Mouse (Mus musculus) hindbrain, embryonic 13.5 days (tissue): ENCODE data around the gene Polr2l. TPM values are rescaled to one million over a fixed set of nuclear protein-coding genes. Genes with fewer than 3 reads are reported as not detected.

Experiments used
- ATAC-seq: fragments of 200-750 bp; cut with Nextera tagmentation; 2 replicates; pipeline ENCODE4 v1.8.0; 2017; ENCODE audit warnings: moderate TSS enrichment; ENCODE audit not compliant: low FRiP score
- H3K27ac ChIP-seq: fragments of 300-500 bp; sonication (generic); 2 replicates; pipeline ENCODE4 v1.5.1; 2015; ENCODE audit warnings: inconsistent platforms, mild to moderate bottlenecking, moderate library complexity
- H3K27me3 ChIP-seq: fragments of 300-500 bp; sonication (generic); 2 replicates; pipeline ENCODE4 v1.6.1; 2015; ENCODE audit warnings: mild to moderate bottlenecking, inconsistent platforms
- H3K36me3 ChIP-seq: fragments of 300-500 bp; sonication (generic); 2 replicates; pipeline ENCODE4 v1.6.1; 2015; ENCODE audit warnings: mild to moderate bottlenecking, inconsistent platforms
- H3K4me1 ChIP-seq: fragments of 300-500 bp; sonication (generic); replicated peaks from 2 replicates; pipeline ENCODE4 v1.6.1; 2015; ENCODE audit warnings: inconsistent platforms
- H3K4me2 ChIP-seq: fragments of 300-500 bp; sonication (generic); 2 replicates; pipeline ENCODE4 v1.6.1; 2015; ENCODE audit warnings: inconsistent platforms, mild to moderate bottlenecking, moderate library complexity
- H3K4me3 ChIP-seq: fragments of 300-500 bp; sonication (generic); 2 replicates; pipeline ENCODE4 v1.5.1; 2015; ENCODE audit warnings: mild to moderate bottlenecking, inconsistent platforms
- H3K9ac ChIP-seq: fragments of 300-500 bp; sonication (generic); 2 replicates; pipeline ENCODE4 v1.6.1; 2015; ENCODE audit warnings: mild to moderate bottlenecking, inconsistent platforms
- H3K9me3 ChIP-seq: fragments of 300-500 bp; sonication (generic); 2 replicates; pipeline ENCODE4 v1.6.1; 2016; ENCODE audit warnings: inconsistent platforms
- WGBS: fragments of 180-500 bp; shearing (Covaris S2); methylation state at CpG from one replicate; pipeline ENCODE4 v1.1.7; 2015; 5-methylcytosine and 5-hydroxymethylcytosine counted together
- polyA plus RNA-seq: library from polyadenylated mRNA; unstranded; fragments of >200 nt; fragmentation: Nextera tagmentation; extraction: Ambion mirVana; gene quantifications from 2 replicates; pipeline ENCODE4 v1.2.1, GENCODE M21; 2015

The Polr2l gene
- polyA plus RNA-seq, 1 experiment from 2014 or later = 88.1 TPM

DNA sequence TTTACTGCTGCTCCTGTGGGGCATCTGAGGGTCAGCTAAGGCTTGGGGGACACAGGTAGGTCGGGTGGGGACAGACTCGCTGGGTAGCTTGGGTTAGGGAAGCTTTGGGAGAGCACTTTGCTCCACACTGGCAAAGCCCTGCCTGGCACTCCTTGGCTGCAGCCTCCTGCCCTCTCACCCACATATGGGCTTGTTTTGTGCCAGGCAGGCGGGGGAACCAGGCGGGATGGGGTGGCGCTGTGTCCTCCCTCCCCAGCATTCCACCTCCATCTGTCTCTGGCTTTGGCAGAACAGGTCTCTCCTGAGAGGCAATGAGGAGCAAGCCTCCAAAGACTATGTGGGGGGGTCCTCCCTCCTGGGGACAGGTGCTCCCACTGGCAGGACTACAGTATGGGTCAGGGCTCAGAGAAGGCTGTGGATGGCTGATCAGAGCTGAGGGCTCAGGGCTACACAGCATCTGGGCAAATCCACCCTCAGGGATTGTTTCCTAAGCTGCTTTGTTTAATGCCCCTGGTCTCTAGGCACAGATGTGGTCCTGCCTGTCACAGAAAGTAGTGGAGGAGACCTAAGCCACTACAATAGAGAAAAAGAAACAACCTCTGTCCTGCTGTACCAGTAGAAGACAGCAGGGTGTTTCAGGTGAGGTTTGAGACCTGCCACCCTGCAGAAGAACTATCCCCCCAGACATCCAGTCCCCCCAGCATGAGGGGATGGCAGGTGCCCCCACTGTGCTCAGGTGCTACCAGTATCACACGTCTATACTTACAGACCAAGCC lies 42.0 kb downstream of the Polr2l start:
- no peaks in the 10 kb centered on the region for H3K27me3 ChIP-seq
- H3K27ac ChIP-seq = 0 out of 2 replicates have a peak overlapping the region, but pooled peaks have one; percentile 1
- H3K4me1 ChIP-seq = peaks cover 82% of the 10 kb centered on the region
- H3K4me3 ChIP-seq = 0 out of 2 replicates have a peak overlapping the region, but pooled peaks have one; percentile 64
- H3K9me3 ChIP-seq = no peaks in the 10 kb centered on the region
- H3K4me2 ChIP-seq = peak overlapping the region; percentile 77; the same call in 1 of the 2 replicates
- H3K36me3 ChIP-seq = peaks cover 38% of the 10 kb centered on the region
- no peak for ATAC-seq
- H3K9ac ChIP-seq = peak overlapping the region; percentile 83
- WGBS = 85% methylated on average over 6 of the region's 6 CpGs

DNA sequence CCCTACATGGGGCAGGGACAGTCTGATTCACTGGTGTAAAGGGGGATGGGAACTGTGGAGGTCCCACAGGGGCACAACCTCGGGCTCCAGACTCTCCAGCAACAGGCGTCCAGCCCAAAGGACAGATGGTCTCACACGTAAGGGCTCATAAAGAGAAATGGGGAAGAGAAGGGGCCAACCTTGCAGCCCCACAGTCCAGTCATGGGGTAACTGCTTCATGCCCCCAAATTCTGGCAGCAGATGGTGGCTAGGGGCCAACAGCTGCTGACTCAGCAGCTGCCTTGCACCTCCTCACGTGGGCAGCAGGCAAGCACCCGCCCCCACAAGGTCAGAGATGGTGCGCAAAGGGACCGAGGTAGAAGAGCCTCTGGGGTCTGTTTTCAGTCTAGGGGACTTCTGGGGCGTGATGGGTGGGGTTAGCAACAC lies 42.7 kb downstream of the Polr2l start:
- H3K27me3 ChIP-seq = no peaks in the 10 kb centered on the region
- 84% methylated on average over 8 of the region's 8 CpGs for WGBS
- no peak overlapping the region for H3K4me2 ChIP-seq
- H3K9ac ChIP-seq = no peak overlapping the region
- ATAC-seq = no peak
- no peak overlapping the region for H3K4me3 ChIP-seq
- H3K27ac ChIP-seq = no peak overlapping the region
- peaks cover 78% of the 10 kb centered on the region for H3K4me1 ChIP-seq
- H3K36me3 ChIP-seq = peaks cover 43% of the 10 kb centered on the region
- no peaks in the 10 kb centered on the region for H3K9me3 ChIP-seq

DNA sequence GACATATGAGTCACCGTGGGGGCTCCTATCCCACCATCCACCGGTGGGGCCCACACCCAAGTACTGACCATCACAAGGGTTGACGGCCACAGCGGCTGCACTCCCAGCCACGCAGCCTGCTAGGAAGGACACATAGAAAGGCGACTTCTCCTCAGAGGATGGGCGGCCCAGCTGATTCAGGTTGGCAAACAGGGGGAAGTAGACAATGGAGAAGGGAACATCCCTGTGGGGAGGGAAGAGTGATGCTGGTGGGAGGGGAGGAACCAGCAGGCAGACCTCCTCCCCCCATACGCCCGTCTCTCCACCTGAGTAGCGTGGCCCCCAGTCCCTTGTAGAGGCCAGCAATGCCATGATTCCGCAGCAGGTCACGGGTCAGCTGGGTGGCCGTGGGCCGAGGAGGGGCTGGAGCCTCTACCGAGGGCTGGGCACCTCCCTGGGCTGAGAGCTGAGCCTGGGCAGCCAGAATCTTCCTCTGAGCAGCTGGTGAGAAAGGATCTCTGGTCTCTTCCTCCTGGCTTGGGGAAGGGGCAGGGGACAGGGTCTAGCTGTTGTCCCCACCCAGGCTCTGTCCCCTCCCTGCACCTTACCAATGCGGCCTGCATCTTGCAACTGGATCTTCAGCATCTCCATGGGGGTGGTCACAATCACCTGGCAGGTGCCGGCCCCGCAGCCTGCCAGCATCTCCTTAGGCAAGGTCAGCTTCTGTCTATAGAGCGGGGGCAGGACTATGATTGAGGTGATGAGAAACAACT lies 43.3 kb downstream of the Polr2l start:
- Histone ChIP-seq H3K9ac (no peak overlapping the region), H3K9me3 (no peaks in the 10 kb centered on the region), H3K4me1 (peaks cover 72% of the 10 kb centered on the region), H3K27ac (no peak overlapping the region), H3K27me3 (no peaks in the 10 kb centered on the region), H3K4me2 (no peak overlapping the region), H3K4me3 (no peak overlapping the region), H3K36me3 (peaks cover 49% of the 10 kb centered on the region)
- ATAC-seq = no peak
- 90% methylated on average over 19 of the region's 19 CpGs for WGBS

DNA sequence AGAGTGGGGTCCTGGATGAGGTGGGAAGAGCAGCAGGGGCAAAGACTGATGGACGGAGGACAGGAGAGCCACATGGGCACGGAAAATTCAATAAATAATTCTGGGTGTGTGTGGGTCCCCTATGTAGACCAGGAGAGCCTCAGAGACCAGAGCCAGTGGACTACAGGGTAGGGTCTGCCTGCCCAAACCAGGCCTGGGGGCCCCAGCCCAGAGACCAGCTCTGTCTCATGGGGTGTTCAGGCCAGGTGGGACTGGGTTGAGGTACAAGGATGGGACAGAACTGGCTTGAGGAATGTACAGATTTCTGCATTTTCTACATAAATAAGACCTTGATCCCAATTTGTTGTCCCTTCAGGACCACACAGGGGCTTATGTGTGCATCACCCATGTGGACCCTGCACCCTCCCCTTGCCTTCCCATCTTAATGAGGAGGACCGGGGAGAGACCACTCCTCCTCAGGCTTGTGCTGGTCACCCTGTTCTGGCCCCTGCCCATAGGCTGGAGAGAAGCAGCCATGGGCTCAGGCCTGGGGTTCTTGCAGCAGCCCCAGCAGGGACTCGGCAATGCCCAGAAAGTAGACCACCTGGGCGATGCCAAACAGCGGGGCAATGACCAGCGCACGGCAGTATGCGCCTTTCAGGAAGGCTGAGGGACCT lies 44.2 kb downstream of the Polr2l start:
- no peak overlapping the region for H3K27ac ChIP-seq
- no peak overlapping the region for H3K4me3 ChIP-seq
- no peaks in the 10 kb centered on the region for H3K9me3 ChIP-seq
- 97% methylated on average over 9 of the region's 9 CpGs for WGBS
- ATAC-seq = no peak
- no peak overlapping the region for H3K4me2 ChIP-seq
- H3K27me3 ChIP-seq = no peaks in the 10 kb centered on the region
- peaks cover 63% of the 10 kb centered on the region for H3K4me1 ChIP-seq
- peaks cover 55% of the 10 kb centered on the region for H3K36me3 ChIP-seq
- no peak overlapping the region for H3K9ac ChIP-seq

DNA sequence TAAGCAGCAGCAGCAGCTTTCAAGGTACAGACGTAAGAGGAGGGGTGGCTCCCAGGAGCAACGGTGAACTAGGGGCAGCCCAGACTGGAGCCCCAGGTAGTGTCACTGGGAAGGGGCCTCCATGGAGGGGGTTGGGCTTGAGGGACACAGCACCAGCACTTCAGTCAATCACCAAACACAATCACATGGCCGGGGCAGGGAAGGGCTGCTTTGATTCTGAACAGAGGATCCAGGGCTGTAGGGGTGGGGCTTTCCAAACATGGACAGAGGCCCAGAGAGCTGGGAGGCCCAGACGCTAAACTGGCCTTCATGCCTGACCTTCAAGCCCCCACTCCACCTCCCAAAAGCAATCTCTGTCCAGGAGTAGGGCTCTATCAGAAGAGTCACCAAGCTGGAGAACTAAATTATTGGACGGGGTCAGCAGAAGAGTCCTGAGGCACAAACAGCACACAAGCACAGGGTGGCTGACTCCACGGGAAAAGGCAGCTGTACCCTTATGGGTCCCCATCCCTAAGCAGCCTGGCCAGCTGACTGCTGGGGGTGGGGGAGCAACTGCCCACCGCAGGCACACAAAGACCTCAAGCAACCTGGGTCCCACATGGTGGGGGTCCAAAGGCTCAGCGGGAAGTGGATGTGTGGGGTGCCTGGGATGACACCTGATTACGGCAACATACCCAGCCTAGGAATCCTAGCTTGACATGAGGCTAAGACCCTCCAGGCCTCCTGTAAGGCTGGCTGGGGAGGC lies 44.9 kb downstream of the Polr2l start:
- peaks cover 55% of the 10 kb centered on the region for H3K36me3 ChIP-seq
- no peaks in the 10 kb centered on the region for H3K9me3 ChIP-seq
- H3K27ac ChIP-seq = peak overlapping the region; percentile 85
- peak overlapping the region; percentile 51 for H3K4me3 ChIP-seq
- no peaks in the 10 kb centered on the region for H3K27me3 ChIP-seq
- H3K4me1 ChIP-seq = peaks cover 56% of the 10 kb centered on the region
- peak overlapping the region; percentile 75 for H3K4me2 ChIP-seq
- H3K9ac ChIP-seq = peak overlapping the region; percentile 87
- WGBS = 64% methylated on average over 9 of the region's 9 CpGs
- 0 out of 2 replicates have a peak, but pooled peaks have one; percentile 3 for ATAC-seq

DNA sequence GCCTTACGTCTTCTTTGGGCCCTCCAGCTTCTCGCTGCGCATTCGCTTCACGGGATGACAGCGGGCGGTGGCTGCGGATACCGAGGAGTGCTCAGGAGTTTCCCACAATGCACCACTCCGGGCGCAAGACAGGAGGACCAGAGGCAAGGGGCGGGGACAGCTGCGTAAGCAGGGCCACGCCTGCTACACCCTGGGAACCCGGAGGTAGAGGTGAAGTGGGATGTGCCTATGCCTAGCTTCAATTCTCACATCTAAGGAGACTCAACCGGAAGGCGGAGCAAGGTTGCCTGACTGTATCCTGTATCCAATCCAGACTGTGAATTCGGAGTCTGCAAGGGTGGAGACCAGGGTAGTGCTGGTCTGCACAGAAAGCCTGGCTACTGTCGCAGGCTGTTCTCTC lies 45.6 kb downstream of the Polr2l start, which contains the start of gene Cend1:
Gene Cend1 (minus strand): TSS at position 182 of the 400 bp plus-strand sequence.
- ATAC-seq = peak; percentile 81
- 2% methylated on average over 19 of the region's 19 CpGs for WGBS
- H3K4me1 ChIP-seq = peaks cover 49% of the 10 kb centered on the region

DNA sequence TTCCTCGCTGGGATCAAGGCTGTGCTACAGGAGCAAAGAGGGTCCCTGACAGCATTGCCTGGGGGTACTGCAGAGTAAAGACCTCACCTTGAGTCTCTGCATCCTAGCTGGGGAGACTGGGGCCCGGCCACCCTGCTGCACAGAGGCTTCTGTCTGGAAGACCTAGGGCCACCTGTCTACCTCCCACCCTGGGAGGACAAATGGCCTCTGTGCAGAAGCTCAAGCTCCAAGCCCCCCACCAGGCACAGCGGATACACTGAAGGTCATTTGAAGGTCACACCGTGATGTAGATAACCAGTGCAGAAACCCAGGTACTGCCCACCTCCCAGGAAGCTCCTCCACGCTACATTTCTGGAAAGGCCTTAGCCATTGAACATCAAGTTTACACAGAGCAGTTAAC lies 46.2 kb downstream of the Polr2l start:
- H3K36me3 ChIP-seq = peaks cover 53% of the 10 kb centered on the region
- H3K9ac ChIP-seq = peak overlapping the region; percentile 87
- H3K4me1 ChIP-seq = peaks cover 43% of the 10 kb centered on the region
- H3K9me3 ChIP-seq = no peaks in the 10 kb centered on the region
- peak overlapping the region; percentile 51 for H3K4me3 ChIP-seq
- H3K4me2 ChIP-seq = peak overlapping the region; percentile 75
- 56% methylated on average over 5 of the region's 5 CpGs for WGBS
- H3K27ac ChIP-seq = peak overlapping the region; percentile 85
- no peak for ATAC-seq
- no peaks in the 10 kb centered on the region for H3K27me3 ChIP-seq

More for the DNA sequence above, 45.6 kb downstream of the Polr2l start, which contains the start of gene Cend1:
- H3K36me3 ChIP-seq = peaks cover 55% of the 10 kb centered on the region
- H3K4me2 ChIP-seq = peak within 1 kb of the TSS; percentile 75
- H3K9me3 ChIP-seq = no peaks in the 10 kb centered on the region
- H3K9ac ChIP-seq = peak within 1 kb of the TSS; percentile 87
- no peaks in the 10 kb centered on the region for H3K27me3 ChIP-seq
- H3K4me3 ChIP-seq = peak within 1 kb of the TSS; percentile 51
- H3K27ac ChIP-seq = peak within 1 kb of the TSS; percentile 85

DNA sequence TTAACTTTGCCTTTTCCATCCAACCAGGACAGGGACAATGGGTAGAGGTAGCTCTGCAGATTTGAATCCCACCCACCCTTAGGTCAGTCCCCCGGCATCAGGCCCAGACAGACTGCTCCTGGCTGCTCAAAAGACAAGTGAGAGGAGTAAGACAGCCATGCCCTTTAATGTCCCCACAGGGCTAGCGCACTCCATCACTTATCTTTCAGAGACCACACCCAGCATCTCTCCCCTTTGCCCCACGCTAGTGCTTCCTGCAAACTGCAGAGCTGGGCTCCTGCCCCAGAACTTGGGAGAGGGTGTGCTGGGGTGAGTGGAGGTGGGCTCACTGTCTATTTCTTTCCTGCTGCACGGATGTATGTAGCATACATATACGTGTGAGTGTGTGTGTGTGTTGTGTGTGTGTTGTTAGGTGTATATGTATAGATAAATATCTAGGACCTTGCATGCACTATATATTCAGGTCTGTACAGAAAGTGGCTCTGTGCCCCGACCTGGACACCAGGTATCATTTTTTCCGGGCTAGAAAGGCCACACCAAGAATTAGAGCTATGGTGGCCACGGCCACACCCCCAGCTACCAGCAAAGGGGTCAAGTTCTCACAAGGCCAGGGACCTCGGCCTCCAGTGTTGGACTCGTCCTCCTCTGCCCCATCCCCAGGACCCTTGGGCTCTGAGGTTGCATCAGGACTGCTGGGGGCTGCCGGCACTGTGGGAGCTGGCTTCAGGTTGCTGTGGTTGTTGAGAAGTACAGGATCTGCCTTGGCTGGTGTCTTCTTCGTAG lies 47.8 kb downstream of the Polr2l start:
- H3K27ac ChIP-seq = no peak overlapping the region
- 90% methylated on average over 12 of the region's 12 CpGs for WGBS

DNA sequence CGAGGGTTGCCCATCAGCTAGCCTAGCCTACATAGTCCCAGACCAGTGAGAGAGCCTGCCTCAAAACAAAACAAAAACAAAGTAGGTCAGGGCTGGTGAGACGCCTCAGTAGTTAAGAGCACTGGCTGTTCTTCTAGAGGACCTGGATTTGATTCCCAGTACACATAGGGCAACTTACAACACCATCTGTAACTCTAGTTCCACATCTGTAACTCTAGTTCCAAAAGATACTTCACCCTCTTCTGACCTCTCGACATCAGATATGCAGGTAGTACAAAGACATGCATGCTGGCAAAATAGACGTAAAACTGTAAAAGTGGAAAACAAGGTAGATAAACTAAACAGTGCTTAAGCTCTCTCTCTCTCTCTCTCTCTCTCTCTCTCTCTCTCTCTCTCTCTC lies 51.1 kb downstream of the Polr2l start:
- WGBS = 76% methylated on average over 4 of the region's 4 CpGs
- Histone ChIP-seq H3K4me3 (no peak overlapping the region), H3K27ac (no peak overlapping the region), H3K36me3 (peaks cover 16% of the 10 kb centered on the region), H3K9ac (no peak overlapping the region), H3K4me2 (no peak overlapping the region), H3K9me3 (no peaks in the 10 kb centered on the region), H3K4me1 (peaks cover 9% of the 10 kb centered on the region), H3K27me3 (0 out of 2 replicates have a peak, but pooled peaks cover 2% of the 10 kb centered on the region)
- ATAC-seq = no peak

More for the DNA sequence above, 47.8 kb downstream of the Polr2l start:
- H3K4me3 ChIP-seq = no peak overlapping the region
- H3K4me1 ChIP-seq = peaks cover 28% of the 10 kb centered on the region
- H3K4me2 ChIP-seq = no peak overlapping the region
- no peak for ATAC-seq
- H3K9ac ChIP-seq = peak overlapping the region; percentile 39; the same call in 1 of the 2 replicates
- H3K36me3 ChIP-seq = peaks cover 38% of the 10 kb centered on the region
- no peaks in the 10 kb centered on the region for H3K9me3 ChIP-seq
- no peaks in the 10 kb centered on the region for H3K27me3 ChIP-seq
